Mouse (Mus musculus): ENCODE results near the gene Pcnp. TPM values are rescaled to one million over a fixed set of nuclear protein-coding genes. Genes with fewer than 3 reads are reported as not detected.
A peak's percentile ranks its signal among the peaks of the same experiment; 100 is the strongest.

Gene Pcnp
- total and polyA plus RNA-seq, 3 experiments = 67.4 to 177 (median 154) TPM

DNA sequence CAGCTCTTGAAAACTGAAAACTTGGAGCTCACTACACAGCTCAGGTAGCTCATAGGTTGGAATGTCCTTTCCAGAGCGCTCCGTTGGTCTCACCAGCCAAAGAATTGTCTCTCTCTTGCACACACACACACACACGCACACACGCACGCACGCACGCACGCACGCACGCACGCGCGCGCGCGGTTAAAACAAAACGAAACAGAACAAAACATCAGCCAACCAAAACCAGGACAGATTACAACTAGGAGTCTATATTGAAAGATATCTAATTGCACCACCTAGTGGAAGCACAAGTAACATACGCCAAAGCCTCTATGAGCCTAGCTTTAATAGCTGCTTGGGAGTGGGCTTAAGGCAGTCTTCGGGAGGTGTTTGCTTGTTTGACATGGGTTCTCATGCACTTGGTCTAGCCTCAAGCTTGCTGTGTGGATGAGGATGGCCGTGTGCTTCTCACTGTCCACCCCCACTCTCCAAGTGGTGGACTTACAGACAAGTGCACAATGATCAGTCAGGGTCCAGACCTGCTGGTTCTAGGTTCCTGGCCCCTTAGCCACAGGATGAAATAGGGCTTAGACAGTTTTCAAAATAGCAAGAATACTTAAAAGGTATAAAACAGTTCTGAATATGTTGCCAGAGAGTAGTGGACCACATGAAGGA lies 34.9 kb upstream of the Pcnp start (continued):
- TF ChIP-seq MAFK (IDR thresholded peaks at IDR 0.05; ENCODE audit: insufficient replicate concordance, low read length) (no peak), MYC (IDR thresholded peaks at IDR 0.05; ENCODE audit: low read depth, low read length) (peak; percentile 70; the same call in 1 of the 2 replicates), PAX5 (IDR thresholded peaks at IDR 0.05; ENCODE audit: low read length) (no peak), TBP (conservative IDR thresholded peaks at IDR 0.05; ENCODE audit: low read depth, low read length) (0 out of 2 replicates have a peak, but pooled peaks have one; percentile 12), POLR2A (IDR thresholded peaks at IDR 0.05; ENCODE audit: low read depth, low read length) (peak; percentile 71), BHLHE40 (IDR thresholded peaks at IDR 0.05; ENCODE audit: low read depth, low read length) (peak; percentile 99), RAD21 (IDR thresholded peaks at IDR 0.05; ENCODE audit: low read depth, low read length) (peak; percentile 90), ELF1 (IDR thresholded peaks at IDR 0.05; ENCODE audit: low read depth, low read length) (no peak)

- Histone ChIP-seq H3K4me1 (ENCODE audit: control insufficient read depth in 1 of 2, insufficient read depth in 2 of 2) (peaks cover 7 to 33% of the 10 kb centered on the region in 2 experiments), H3K4me2 (ENCODE audit: insufficient read depth, low read depth, poor library complexity, severe bottlenecking) (no peak overlapping the region), H3K27ac (ENCODE audit: insufficient read depth, low read depth) (no peak overlapping the region), H3K9ac (ENCODE audit: insufficient read depth, low read depth) (no peak overlapping the region), H3K9me3 (replicated peaks; ENCODE audit: low read length) (no peaks in the 10 kb centered on the region), H3K79me2 (replicated peaks; ENCODE audit: control insufficient read depth, extremely low read depth, insufficient read depth, poor library complexity, severe bottlenecking) (no peaks in the 10 kb centered on the region), H3K27me3 (replicated peaks) (no peaks in the 10 kb centered on the region), H3K4me3 (replicated peaks in 1 of 3; ENCODE audit: low read depth in 2 of 3, low read length in 2 of 3, poor library complexity in 1 of 3) (no peak overlapping the region), H3K36me3 (replicated peaks in 1 of 2; ENCODE audit: control insufficient read depth in 1 of 2, insufficient read depth in 1 of 2, low read length in 1 of 2) (no peaks in the 10 kb centered on the region)
- in situ Hi-C loops (cut with MboI; ENCODE audit: low pct_ligation_motif_present, low pct_unique_long_range_greater_than_20kb, low sequenced_read_pairs) (loop anchor here (10.0 kb wide), 1 partner anchor 88 kb away; the partner anchor contains the start of gene Zbtb11), dilution Hi-C loops (cut with MboI; ENCODE audit: extremely low pct_ligation_motif_present, extremely low pct_unique_long_range_greater_than_20kb, low sequenced_read_pairs) (no loop called here)
- no peak for DNase-seq (ENCODE audit: extremely low read depth)
- TF ChIP-seq USF1 (IDR thresholded peaks at IDR 0.05; ENCODE audit: low read depth, low read length) = no peak
- TF ChIP-seq POLR2AphosphoS2 (IDR thresholded peaks at IDR 0.05; ENCODE audit: low read depth, low read length) = no peak
- TF ChIP-seq ETS1 (conservative IDR thresholded peaks at IDR 0.05; ENCODE audit: low read depth, low read length) = no peak
- no peak for TF ChIP-seq MAX (IDR thresholded peaks at IDR 0.05; ENCODE audit: low read length)
- TF ChIP-seq MYC (IDR thresholded peaks at IDR 0.05; ENCODE audit: low read depth, low read length) = no peak
- no peak for TF ChIP-seq RAD21 (IDR thresholded peaks at IDR 0.05; ENCODE audit: low read depth, low read length)
- TF ChIP-seq RCOR1 (conservative IDR thresholded peaks at IDR 0.05; ENCODE audit: low read depth, low read length) = no peak
- no peak for TF ChIP-seq ZC3H11A (IDR thresholded peaks at IDR 0.05; ENCODE audit: low read depth, low read length)
- TF ChIP-seq E2F4 (IDR thresholded peaks at IDR 0.05; ENCODE audit: insufficient replicate concordance, low read depth, low read length) = no peak
- TF ChIP-seq GABPA (IDR thresholded peaks at IDR 0.05; ENCODE audit: insufficient replicate concordance, low read depth, low read length) = no peak
- TF ChIP-seq CHD1 (IDR thresholded peaks at IDR 0.05; ENCODE audit: low read depth, low read length) = no peak
- TF ChIP-seq IRF4 (IDR thresholded peaks at IDR 0.05; ENCODE audit: low read depth, low read length) = no peak
- TF ChIP-seq CHD2 (IDR thresholded peaks at IDR 0.05; ENCODE audit: low read length) = no peak
- TF ChIP-seq JUND (conservative IDR thresholded peaks at IDR 0.05; ENCODE audit: low read depth, low read length) = no peak
- TF ChIP-seq EP300 (IDR thresholded peaks at IDR 0.05; ENCODE audit: low read length) = no peak
- TF ChIP-seq MEF2A (IDR thresholded peaks at IDR 0.05; ENCODE audit: borderline replicate concordance, low read depth, low read length) = no peak
Measured at GRCm38 (mm10) chr16:56062981-56063380, 33.4 kb upstream of the Pcnp start.
